Mouse (Mus musculus) intestine, postnatal 0 days (tissue): ENCODE measurements around the gene Rrm1. TPM values are rescaled to one million over a fixed set of nuclear protein-coding genes. Genes with fewer than 3 reads are reported as not detected.

ENCODE experiments used
- ATAC-seq: fragments of 200-750 bp; cut with Nextera tagmentation; 2 replicates; pipeline ENCODE4 v1.8.0; 2017; ENCODE audit warnings: mild to moderate bottlenecking, moderate TSS enrichment, moderate library complexity
- H3K27ac ChIP-seq: fragments of 300-500 bp; sonication (generic); 2 replicates; pipeline ENCODE4 v1.5.1; 2014; ENCODE audit warnings: mild to moderate bottlenecking, low read depth, low read length, moderate library complexity
- H3K27me3 ChIP-seq: fragments of 300-500 bp; sonication (generic); replicated peaks from 2 replicates; pipeline ENCODE4 v1.6.1; 2014; ENCODE audit warnings: low read length, mixed read lengths; ENCODE audit not compliant: control insufficient read depth, insufficient read depth
- H3K36me3 ChIP-seq: fragments of 300-500 bp; sonication (generic); 2 replicates; pipeline ENCODE4 v1.6.1; 2014; ENCODE audit warnings: mild to moderate bottlenecking, moderate library complexity; ENCODE audit not compliant: control insufficient read depth, insufficient read depth
- H3K4me1 ChIP-seq: fragments of 300-500 bp; sonication (generic); replicated peaks from 2 replicates; pipeline ENCODE4 v1.6.1; 2014; ENCODE audit warnings: antibody characterized with exemption, low read length, mixed read lengths; ENCODE audit not compliant: control insufficient read depth, insufficient read depth
- H3K4me2 ChIP-seq: fragments of 300-500 bp; sonication (generic); replicated peaks from 2 replicates; pipeline ENCODE4 v1.6.1; 2014; ENCODE audit warnings: low read depth, mild to moderate bottlenecking, moderate library complexity
- H3K4me3 ChIP-seq: fragments of 300-500 bp; sonication (generic); 2 replicates; pipeline ENCODE4 v1.5.1; 2014; ENCODE audit warnings: low read depth, low read length
- H3K9ac ChIP-seq: fragments of 300-500 bp; sonication (generic); 2 replicates; pipeline ENCODE4 v1.6.1; 2014; ENCODE audit warnings: mild to moderate bottlenecking, low read depth, low read length
- H3K9me3 ChIP-seq: fragments of 300-500 bp; sonication (generic); 2 replicates; pipeline ENCODE4 v1.6.1; 2016; ENCODE audit warnings: mixed run types; ENCODE audit not compliant: control insufficient read depth
- CTCF ChIP-seq: sonication (generic); IDR thresholded peaks from 2 replicates; pipeline ENCODE4 v1.5.1; 2016; ENCODE audit warnings: low read depth, mild to moderate bottlenecking, control low read depth, antibody characterized with exemption, moderate library complexity
- WGBS: fragments of 180-500 bp; shearing (Covaris S2); extraction: QIAGEN DNeasy Blood & Tissue Kit; methylation state at CpG from one replicate; pipeline ENCODE4 v1.1.7; 2014; 5-methylcytosine and 5-hydroxymethylcytosine counted together
- polyA plus RNA-seq: library from polyadenylated mRNA; unstranded; fragments of >200 nt; fragmentation: Nextera tagmentation; extraction: Ambion mirVana; gene quantifications from 2 replicates; pipeline ENCODE4 v1.2.1, GENCODE M21; 2015

Gene Rrm1
- polyA plus RNA-seq = 22.7 and 23.4 TPM in 2 replicates

DNA sequence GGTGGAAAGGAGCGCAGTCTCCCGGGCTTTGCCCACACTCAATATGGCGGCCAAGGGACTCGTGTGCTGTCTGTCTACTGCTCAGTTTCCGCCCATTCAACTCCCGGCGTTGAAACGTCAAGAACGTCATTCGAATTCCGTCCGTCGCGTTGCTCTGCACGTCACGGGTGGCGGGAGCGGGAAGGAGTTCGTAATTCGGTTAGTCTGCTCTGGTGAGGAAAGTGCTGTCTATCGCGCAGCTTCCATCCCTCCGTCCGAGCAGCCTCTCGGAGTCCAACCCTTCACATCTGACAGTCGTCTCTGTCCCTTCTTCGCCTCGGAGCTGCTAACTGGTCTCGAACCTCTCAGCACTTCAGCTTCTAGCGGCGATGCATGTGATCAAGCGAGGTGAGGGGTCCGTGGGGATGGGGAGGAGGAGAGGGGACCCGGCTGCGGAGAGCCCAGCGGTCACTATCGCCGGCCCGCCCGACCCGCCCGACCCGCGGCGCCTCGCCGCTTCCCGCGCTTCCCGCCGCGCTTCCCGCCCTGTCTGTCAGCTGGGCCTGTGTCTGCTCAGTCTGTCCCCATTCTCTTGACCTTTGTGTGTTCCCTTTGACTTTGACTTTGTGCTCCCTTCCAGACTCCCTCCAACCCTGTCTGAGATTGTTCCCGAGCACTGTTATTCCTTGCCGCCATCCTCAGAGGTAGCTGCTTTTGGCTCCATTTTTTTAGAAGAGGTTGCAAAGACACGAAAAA is at the start of gene Rrm1:
Rrm1 (plus strand) TSS at position 39 of the 735 bp plus-strand sequence.
- under 1% methylated on average over 56 of the region's 56 CpGs for WGBS
- Histone ChIP-seq H3K4me2 (peak within 1 kb of the TSS; percentile 82), H3K4me3 (peak within 1 kb of the TSS; percentile 79), H3K4me1 (peaks cover 3% of the 10 kb centered on the region; the same call in 1 of the 2 replicates), H3K27me3 (no peaks in the 10 kb centered on the region), H3K27ac (peak within 1 kb of the TSS; percentile 37), H3K9ac (peak within 1 kb of the TSS; percentile 80), H3K36me3 (peaks cover 10% of the 10 kb centered on the region; the same call in 1 of the 2 replicates), H3K9me3 (no peaks in the 10 kb centered on the region)
- peak; percentile 99 for ATAC-seq
- no peak for TF ChIP-seq CTCF

DNA sequence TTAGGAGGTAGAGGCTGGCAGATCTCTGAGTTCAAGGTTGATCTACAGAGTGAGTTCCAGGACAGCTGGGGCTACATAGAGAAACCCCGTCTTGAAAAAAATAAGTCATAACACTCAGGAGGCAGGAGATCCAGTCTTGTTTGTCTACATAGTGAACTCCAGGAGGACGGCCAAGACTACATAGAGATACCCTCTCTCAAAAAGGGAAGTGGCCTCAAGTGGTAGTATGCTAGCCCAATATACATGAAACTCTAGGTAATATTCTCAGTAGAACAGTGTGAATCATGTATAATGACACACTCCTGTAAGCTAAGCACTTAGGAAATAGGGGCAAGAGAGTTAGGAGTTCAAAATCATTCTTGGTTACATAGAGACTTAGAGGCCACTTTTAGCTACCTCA is 47.6 kb upstream of the Rrm1 start:
- 89% methylated on average over 2 of the region's 2 CpGs for WGBS
- no peaks in the 10 kb centered on the region for H3K36me3 ChIP-seq
- H3K4me3 ChIP-seq = no peak overlapping the region
- H3K9ac ChIP-seq = no peak overlapping the region
- no peaks in the 10 kb centered on the region for H3K9me3 ChIP-seq
- H3K27me3 ChIP-seq = no peaks in the 10 kb centered on the region
- no peak overlapping the region for H3K4me2 ChIP-seq
- H3K27ac ChIP-seq = no peak overlapping the region
- no peak for ATAC-seq
- H3K4me1 ChIP-seq = no peaks in the 10 kb centered on the region
- TF ChIP-seq CTCF = no peak

DNA sequence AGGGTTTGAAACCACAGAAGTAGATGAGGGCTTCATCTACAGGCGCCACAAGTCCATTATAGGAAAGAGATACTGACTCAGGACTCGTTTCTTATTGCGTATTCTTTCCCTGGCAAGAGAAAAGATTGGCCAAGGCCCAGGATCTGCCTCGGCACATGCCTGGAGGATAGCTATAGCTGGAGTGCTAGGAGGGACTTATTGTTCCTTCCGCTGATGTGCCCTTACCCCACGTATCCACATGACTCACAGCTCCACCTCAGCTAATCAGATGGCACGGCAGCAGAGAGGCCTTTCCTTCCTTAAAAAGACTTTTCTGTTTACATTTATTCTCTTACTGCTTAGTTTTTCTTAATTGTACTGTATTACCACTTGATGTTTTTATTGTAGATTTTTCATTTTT is 45.6 kb upstream of the Rrm1 start:
- Histone ChIP-seq H3K4me3 (no peak overlapping the region), H3K36me3 (no peaks in the 10 kb centered on the region), H3K4me1 (no peaks in the 10 kb centered on the region), H3K4me2 (no peak overlapping the region), H3K27ac (no peak overlapping the region), H3K9ac (no peak overlapping the region), H3K27me3 (no peaks in the 10 kb centered on the region), H3K9me3 (no peaks in the 10 kb centered on the region)
- ATAC-seq = no peak
- 54% methylated on average over 7 of the region's 7 CpGs for WGBS
- TF ChIP-seq CTCF = no peak

DNA sequence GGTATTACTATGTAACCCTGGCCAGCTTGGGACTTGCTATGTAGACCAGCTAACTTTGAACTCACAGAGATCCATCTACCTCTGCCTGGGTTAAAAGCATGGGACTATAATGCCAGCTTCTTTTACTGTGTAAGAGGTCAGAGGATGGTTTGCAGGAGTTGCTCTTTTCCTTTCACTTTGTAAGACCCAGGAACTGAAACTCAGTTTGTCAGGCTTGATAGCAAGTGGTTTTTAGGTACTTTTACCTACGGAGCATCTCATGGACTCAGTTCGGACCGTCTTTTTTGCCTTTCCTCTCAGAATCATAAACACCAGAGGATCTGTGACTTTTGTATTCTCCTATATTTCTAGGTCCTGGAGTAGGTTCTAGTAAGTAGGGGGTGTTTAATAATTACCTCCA is 45.2 kb upstream of the Rrm1 start:
- no peak overlapping the region for H3K9ac ChIP-seq
- H3K27me3 ChIP-seq = no peaks in the 10 kb centered on the region
- 94% methylated on average over 3 of the region's 3 CpGs for WGBS
- H3K9me3 ChIP-seq = no peaks in the 10 kb centered on the region
- H3K36me3 ChIP-seq = no peaks in the 10 kb centered on the region
- ATAC-seq = no peak
- no peak overlapping the region for H3K4me2 ChIP-seq
- no peaks in the 10 kb centered on the region for H3K4me1 ChIP-seq
- no peak overlapping the region for H3K4me3 ChIP-seq
- no peak overlapping the region for H3K27ac ChIP-seq
- no peak for TF ChIP-seq CTCF

DNA sequence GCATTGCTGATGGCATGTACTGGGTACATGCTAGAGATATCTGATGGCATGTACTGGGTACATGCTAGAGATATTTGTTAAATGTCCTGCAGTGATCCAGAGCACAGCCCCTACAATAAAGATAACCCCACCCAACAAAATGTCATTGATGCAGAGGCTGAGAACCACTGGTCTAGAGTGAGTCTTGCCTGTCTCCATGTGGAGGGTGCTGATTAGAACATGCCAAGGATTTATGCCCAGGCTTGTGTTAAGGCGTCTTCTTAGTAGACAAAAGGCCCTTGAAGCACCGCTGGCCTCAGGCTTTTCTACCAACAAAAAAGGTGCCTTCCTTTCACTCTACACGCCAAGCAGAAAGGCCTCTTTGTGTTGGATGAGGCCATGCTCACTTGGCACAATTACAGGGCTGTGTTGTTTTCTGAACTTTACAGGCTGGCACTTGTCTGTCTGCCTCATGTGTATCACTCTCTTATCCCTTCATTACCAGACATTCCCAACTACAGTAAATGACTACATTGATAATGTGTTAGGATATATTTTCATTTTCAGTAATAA is 42.2 kb upstream of the Rrm1 start:
- no peak for TF ChIP-seq CTCF

DNA sequence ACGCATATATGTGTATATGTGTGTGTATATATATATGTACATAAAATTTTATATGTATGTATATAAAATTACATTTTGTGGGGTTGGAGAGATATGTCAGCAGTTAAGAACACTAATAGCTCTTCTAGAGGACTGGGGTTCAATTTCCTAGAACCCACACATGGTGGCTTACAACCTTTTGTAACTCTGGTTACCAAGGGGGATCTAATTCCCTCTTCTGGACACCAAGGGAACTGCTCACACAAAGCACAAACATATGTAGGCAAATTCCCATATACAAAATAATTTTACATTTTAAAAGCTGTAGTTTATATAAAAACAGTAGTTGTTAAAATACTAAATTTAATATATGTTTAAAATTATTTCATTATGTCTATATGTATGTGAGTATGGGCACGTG is 37.4 kb upstream of the Rrm1 start:
- Histone ChIP-seq H3K27ac (no peak overlapping the region), H3K36me3 (no peaks in the 10 kb centered on the region), H3K9ac (no peak overlapping the region), H3K9me3 (no peaks in the 10 kb centered on the region), H3K4me1 (no peaks in the 10 kb centered on the region), H3K4me2 (no peak overlapping the region), H3K4me3 (no peak overlapping the region), H3K27me3 (no peaks in the 10 kb centered on the region)
- TF ChIP-seq CTCF = peak; percentile 30
- no peak for ATAC-seq
- 91% methylated on average over 2 of the region's 2 CpGs for WGBS

More for the DNA sequence above, 42.2 kb upstream of the Rrm1 start:
- 84% methylated on average over 3 of the region's 3 CpGs for WGBS
- Histone ChIP-seq H3K9me3 (no peaks in the 10 kb centered on the region), H3K4me1 (no peaks in the 10 kb centered on the region), H3K36me3 (no peaks in the 10 kb centered on the region), H3K27me3 (no peaks in the 10 kb centered on the region), H3K27ac (no peak overlapping the region), H3K4me3 (no peak overlapping the region), H3K9ac (no peak overlapping the region), H3K4me2 (no peak overlapping the region)
- no peak for ATAC-seq
